Mouse (Mus musculus): Measurements from ENCODE around the gene Hcfc1r1. TPM values are rescaled to one million over a fixed set of nuclear protein-coding genes. Genes with fewer than 3 reads are reported as not detected.
A peak's percentile ranks its signal among the peaks of the same experiment; 100 is the strongest.

Hcfc1r1 gene
- polyA plus RNA-seq (2015; fragmentation: Nextera tagmentation; extraction: Ambion mirVana): 108 and 109 TPM in 2 replicates

DNA sequence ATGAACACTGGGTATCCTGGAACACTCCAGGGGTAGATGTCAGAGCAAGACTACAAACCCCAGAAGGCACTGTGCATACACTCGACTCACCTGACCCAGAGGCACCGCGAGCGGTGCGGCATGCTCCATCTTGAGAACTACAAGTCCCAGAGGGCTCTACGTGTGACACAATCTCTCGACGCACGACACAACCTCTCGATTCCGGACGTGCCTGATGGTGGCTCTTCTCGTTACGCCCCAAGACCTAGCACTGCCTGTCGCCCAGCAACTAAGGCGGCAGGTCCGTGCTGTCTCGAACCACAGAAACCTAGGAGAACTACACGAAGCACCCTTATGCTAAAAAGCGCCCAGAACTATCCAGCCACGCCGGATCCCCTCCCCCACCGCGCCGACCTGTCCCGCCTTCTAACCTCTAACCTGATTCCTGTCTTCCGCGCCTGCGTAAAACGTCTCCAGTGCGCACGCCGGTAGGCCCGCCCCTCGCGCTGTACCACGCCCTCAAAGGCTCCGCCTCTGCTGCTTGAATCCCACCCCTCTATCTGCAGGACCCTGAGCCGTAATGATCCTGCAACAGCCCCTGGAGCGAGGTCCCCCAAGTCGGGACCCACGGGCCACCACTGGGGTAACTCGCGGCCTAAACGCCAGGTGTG lies at the start of gene Hcfc1r1, which contains the start of gene Thoc6:
Hcfc1r1 (plus strand) TSS at position 173 of the 650 bp plus-strand sequence.
Thoc6 (minus strand) TSS at position 459 of the 650 bp plus-strand sequence.
- peak within 1 kb of the TSS; percentile 90 for H3K27ac ChIP-seq
- peak within 1 kb of the TSS; percentile 58 for H3K4me3 ChIP-seq
- peak within 1 kb of the TSS; percentile 79 for H3K9ac ChIP-seq
- H3K9me3 ChIP-seq: no peaks in the 10 kb centered on the region
- peaks cover 48% of the 10 kb centered on the region for H3K4me1 ChIP-seq (replicated peaks)
- H3K27me3 ChIP-seq: peaks cover 40% of the 10 kb centered on the region
- under 1% methylated on average over 45 of the region's 45 CpGs for WGBS
- H3K36me3 ChIP-seq: peaks cover 22% of the 10 kb centered on the region
- H3K4me2 ChIP-seq: peak within 1 kb of the TSS; percentile 74
- peak; percentile 95 for ATAC-seq (ENCODE audit: low FRiP score)

DNA sequence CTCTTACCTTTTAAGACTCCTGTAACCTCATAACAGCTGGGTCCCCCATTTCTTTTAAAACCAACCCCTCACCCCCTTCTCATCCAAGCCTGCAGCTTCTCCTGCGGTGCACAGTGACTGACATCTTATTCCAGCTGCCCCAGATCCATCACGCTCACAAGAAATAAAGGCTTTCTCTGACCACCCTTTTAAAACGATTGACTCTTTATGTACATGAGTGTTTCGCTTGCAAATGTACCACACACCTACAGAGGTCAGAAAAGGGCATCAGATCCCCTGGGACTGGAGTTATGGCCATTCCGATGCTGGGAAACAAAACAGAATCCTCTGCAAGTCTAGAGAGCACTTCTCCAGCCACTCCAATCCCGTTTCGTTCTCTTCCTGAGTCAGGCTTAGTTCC lies 45.6 kb upstream of the Hcfc1r1 start:
- Histone ChIP-seq H3K36me3 (no peaks in the 10 kb centered on the region), H3K4me1 (replicated peaks) (no peaks in the 10 kb centered on the region), H3K27ac (no peak overlapping the region), H3K9me3 (no peaks in the 10 kb centered on the region), H3K9ac (no peak overlapping the region), H3K4me3 (no peak overlapping the region), H3K27me3 (no peaks in the 10 kb centered on the region), H3K4me2 (no peak overlapping the region)
- 34% methylated on average over 7 of the region's 7 CpGs for WGBS
- ATAC-seq (ENCODE audit: low FRiP score): no peak

DNA sequence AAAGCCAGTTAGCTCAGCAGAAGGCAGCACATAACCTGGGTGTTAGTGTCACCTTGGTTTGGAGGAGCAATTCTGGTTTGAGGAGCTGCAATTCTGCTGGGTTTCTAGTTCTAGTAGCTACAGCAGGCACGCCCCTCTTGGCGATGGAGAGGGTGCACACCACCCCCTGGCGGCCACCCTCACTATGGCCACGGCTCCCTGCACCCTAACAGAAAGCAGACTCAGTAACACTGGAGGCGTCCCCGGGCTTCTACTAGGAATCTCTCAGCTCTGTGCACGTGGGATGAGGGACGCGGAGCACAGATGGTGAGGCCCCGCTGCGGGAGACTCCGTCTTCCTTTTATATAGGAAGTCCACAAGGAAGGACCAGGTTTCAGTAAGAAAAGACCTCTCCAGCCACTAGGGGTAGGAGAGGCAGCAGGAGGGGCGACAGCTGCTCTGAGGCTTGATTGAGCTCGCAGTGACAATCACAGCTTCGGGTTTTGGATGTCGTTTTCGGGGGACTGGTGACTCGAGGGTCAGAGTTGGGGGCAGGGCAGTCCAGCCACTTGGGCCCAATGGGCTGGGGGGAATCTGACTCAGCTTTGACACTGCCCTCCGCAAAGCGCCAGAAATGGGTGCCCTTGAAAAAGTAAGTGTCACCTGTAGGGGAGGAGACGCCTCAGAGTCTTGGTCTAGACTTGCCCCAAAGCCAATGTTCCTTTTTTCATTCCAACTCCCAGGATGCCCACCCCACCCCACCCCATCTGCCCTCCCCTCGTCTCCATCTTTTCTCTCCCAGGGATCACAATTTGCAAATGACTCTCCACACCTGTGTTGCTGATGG lies 43.0 kb upstream of the Hcfc1r1 start:
- H3K9ac ChIP-seq: peak overlapping the region; percentile 46; the same call in 1 of the 2 replicates
- ATAC-seq (ENCODE audit: low FRiP score): peak; percentile 85
- H3K27me3 ChIP-seq: peaks cover 5% of the 10 kb centered on the region; the same call in 1 of the 2 replicates
- H3K4me1 ChIP-seq (replicated peaks): no peaks in the 10 kb centered on the region
- peak overlapping the region; percentile 46 for H3K4me2 ChIP-seq
- WGBS: 16% methylated on average over 22 of the region's 22 CpGs
- no peak overlapping the region for H3K27ac ChIP-seq
- H3K4me3 ChIP-seq: peak overlapping the region; percentile 15; the same call in 1 of the 2 replicates
- no peaks in the 10 kb centered on the region for H3K9me3 ChIP-seq
- H3K36me3 ChIP-seq: no peaks in the 10 kb centered on the region

DNA sequence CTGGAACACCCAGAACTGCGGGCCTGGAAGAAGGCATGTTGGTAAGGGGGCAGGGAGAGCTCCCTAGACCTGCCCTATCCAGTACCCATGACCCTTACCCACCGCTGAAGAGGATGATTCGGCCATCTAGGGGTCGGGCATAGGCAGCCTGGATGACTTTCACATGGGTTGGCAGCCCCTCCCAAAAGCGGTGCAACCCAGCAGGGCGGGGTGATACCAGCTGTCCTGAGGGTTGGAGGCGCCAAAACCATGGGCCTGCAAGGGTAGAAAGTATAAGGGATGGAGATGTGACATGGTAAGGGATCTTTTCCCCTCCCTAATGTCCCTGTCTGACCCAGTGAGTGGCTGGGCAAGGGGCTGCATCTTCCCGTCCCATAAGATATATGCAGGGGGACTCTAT lies 42.2 kb upstream of the Hcfc1r1 start:
- Histone ChIP-seq H3K36me3 (no peaks in the 10 kb centered on the region), H3K4me2 (no peak overlapping the region), H3K9ac (no peak overlapping the region), H3K27ac (no peak overlapping the region), H3K9me3 (no peaks in the 10 kb centered on the region), H3K4me1 (replicated peaks) (no peaks in the 10 kb centered on the region), H3K27me3 (peaks cover 5% of the 10 kb centered on the region; the same call in 1 of the 2 replicates), H3K4me3 (no peak overlapping the region)
- WGBS: 92% methylated on average over 8 of the region's 8 CpGs
- 0 out of 2 replicates have a peak, but pooled peaks have one; percentile 22 for ATAC-seq (ENCODE audit: low FRiP score)

DNA sequence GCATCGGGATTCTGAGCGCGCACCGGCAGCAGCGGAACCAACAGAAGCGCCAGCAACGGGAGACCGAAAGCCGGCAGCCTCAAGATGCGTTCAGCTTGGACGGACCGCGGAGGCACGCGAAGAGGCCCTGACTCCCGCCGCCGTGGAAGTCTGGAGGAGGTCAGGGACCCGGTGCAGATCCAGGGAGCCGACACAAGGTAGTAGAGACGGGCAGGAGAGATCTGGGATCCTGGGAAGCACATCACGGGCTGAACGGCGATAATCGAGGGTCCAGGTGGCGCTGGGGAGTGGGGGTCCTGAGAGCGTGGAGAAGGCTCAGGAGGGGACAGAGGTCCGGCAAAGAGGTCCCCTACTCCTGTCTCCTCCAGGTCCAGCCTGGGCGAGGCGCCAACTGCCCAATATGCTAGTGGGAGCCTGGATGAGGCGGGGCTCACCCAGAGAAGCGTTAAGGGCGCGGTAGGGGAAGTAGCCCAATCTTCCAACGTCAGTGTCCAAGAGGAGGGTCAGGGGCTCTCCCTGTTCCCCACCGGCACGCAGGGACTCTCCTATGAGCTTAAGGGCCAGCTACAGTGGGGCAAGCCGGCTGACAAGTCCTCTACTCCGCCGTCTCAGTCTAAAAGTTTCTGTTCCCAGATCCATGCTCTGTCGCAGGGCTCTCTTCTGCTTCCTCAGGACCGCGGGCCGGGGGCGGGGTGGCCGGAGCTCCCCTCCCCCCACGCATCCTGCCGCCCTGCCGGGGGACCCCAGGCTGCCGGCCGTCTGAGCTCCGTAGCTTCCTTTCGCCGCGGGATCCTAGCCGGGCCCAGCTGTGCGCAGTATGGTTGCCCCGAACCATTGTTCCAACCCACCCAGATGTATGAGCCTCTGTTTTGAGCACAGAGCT lies 28.5 kb upstream of the Hcfc1r1 start, which contains the start of gene Mmp25:
Mmp25 (minus strand) TSS at position 665 of the 883 bp plus-strand sequence.
- 0 out of 2 replicates have a peak, but pooled peaks have one; percentile 46 for ATAC-seq (ENCODE audit: low FRiP score)
- peaks cover 56% of the 10 kb centered on the region for H3K27me3 ChIP-seq
- peak within 1 kb of the TSS; percentile 67 for H3K4me2 ChIP-seq
- H3K27ac ChIP-seq: no peak within 1 kb of the TSS
- peaks cover 11% of the 10 kb centered on the region for H3K4me1 ChIP-seq (replicated peaks)
- peak within 1 kb of the TSS; percentile 42 for H3K4me3 ChIP-seq
- H3K36me3 ChIP-seq: no peaks in the 10 kb centered on the region
- H3K9ac ChIP-seq: peak within 1 kb of the TSS; percentile 64
- H3K9me3 ChIP-seq: no peaks in the 10 kb centered on the region
- WGBS: under 1% methylated on average over 52 of the region's 58 CpGs

DNA sequence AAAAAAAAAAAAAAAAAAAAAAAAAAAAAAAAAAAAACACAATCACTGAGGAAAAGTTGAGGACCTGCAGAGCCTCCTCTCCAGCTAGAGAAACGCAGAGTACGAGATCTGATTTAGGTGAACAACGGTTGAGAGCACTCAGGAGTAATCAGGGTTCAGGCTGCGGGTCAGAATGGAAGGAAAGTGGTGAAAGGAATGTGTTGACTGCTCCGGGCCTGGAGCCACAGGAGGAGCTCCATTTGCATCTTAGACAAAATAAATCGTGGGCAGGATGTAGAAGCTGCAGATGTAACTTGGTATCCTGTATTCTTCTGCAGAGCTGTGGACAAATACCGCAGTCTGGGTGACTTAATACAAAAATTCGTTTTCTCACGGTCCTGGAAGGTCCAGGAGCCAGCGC lies 27.5 kb upstream of the Hcfc1r1 start:
- Histone ChIP-seq H3K4me1 (replicated peaks) (peaks cover 11% of the 10 kb centered on the region), H3K27ac (no peak overlapping the region), H3K9me3 (no peaks in the 10 kb centered on the region), H3K9ac (no peak overlapping the region), H3K4me2 (no peak overlapping the region), H3K27me3 (peaks cover 56% of the 10 kb centered on the region), H3K4me3 (no peak overlapping the region), H3K36me3 (no peaks in the 10 kb centered on the region)
- 31% methylated on average over 10 of the region's 10 CpGs for WGBS
- no peak for ATAC-seq (ENCODE audit: low FRiP score)

DNA sequence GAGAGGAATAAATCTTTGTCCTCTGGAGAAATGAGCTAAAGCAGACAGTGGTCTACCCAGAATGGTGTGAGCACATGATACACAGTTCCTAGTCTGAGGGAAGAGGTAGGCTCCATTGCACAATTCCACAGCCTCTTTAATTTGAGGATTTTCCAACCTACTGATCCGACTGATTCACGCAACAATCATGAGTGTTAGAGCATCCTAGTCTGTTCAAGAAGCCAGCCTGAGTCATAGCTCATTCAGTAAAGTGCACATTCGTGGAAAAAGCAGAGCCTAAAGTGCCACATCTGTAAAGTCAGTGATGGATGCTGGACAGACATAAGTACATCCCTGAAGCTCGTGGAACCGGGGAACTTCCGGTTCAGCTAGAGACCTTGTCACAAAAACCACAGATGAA lies 22.0 kb upstream of the Hcfc1r1 start:
- Histone ChIP-seq H3K4me2 (no peak overlapping the region), H3K4me1 (replicated peaks) (no peaks in the 10 kb centered on the region), H3K9me3 (no peaks in the 10 kb centered on the region), H3K27me3 (peaks cover 18% of the 10 kb centered on the region), H3K4me3 (no peak overlapping the region), H3K36me3 (no peaks in the 10 kb centered on the region), H3K27ac (no peak overlapping the region), H3K9ac (no peak overlapping the region)
- WGBS: 89% methylated on average over 6 of the region's 6 CpGs
- no peak for ATAC-seq (ENCODE audit: low FRiP score)

DNA sequence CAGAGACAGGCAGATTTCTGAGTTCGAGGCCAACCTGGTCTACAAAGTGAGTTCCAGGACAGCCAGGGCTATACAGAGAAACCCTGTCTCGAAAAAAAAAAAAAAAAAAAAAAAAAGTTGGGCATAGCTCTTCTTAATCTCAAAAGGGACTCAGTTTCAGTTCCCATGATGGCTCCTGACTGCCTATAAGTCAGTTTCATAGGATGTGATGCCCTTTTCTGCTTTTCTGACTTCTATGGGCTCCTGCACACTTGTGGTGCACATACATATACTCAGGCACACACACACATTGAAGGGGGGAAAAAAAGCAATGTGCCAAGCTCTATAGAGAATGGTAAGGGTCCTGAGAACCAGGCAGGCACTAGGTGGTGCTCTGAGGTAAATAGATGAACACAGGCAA lies 20.1 kb upstream of the Hcfc1r1 start:
- WGBS: 85% methylated on average over 2 of the region's 2 CpGs
- no peaks in the 10 kb centered on the region for H3K36me3 ChIP-seq
- peaks cover 15% of the 10 kb centered on the region; the same call in 1 of the 2 replicates for H3K27me3 ChIP-seq
- H3K4me3 ChIP-seq: no peak overlapping the region
- H3K4me1 ChIP-seq (replicated peaks): no peaks in the 10 kb centered on the region
- H3K9ac ChIP-seq: no peak overlapping the region
- no peak for ATAC-seq (ENCODE audit: low FRiP score)
- H3K9me3 ChIP-seq: no peaks in the 10 kb centered on the region
- H3K27ac ChIP-seq: no peak overlapping the region
- H3K4me2 ChIP-seq: no peak overlapping the region

DNA sequence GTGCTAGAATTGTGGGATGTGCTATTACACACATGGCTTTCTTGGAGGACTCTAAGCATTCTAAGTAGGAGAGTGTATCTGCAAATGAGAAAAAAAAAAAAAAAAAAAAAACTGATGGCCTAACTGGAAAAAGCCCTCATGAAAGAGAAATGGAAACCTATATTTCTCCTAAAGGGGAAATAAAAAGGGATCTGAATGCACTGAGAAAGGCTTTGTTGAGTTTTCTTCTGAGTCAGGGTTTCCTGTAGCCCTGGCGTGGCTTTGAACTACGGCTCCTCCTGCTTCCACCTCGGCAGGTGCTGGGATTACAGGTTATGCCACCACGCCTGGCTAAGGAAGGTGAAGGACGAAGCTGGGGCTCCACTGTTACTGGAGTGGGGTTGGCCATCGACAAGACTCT lies 19.4 kb upstream of the Hcfc1r1 start:
- Histone ChIP-seq H3K4me1 (replicated peaks) (no peaks in the 10 kb centered on the region), H3K4me2 (no peak overlapping the region), H3K9me3 (no peaks in the 10 kb centered on the region), H3K36me3 (no peaks in the 10 kb centered on the region), H3K27ac (no peak overlapping the region), H3K9ac (no peak overlapping the region), H3K27me3 (peaks cover 18% of the 10 kb centered on the region), H3K4me3 (no peak overlapping the region)
- 69% methylated on average over 6 of the region's 6 CpGs for WGBS
- ATAC-seq (ENCODE audit: low FRiP score): no peak

DNA sequence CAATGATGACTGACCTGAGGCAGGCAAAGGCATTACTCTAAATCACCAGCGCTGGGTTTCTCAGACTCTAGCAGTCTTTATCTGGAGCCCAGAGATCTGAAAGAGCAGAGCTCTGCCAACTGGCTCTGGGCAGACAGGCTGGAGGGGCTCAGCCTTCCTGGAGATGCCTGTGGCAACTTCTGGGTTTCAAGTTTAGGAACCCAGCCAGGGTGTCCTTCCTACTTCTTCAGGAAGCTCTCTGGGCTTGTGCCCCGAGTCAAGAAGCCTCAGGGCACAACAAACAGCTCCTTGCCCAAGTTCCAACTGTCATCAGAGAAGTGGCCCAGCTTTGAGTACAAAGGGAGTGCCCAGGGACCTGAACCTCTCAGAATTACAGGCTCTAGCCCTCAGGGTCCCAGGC lies 19.0 kb upstream of the Hcfc1r1 start:
- no peak for ATAC-seq (ENCODE audit: low FRiP score)
- H3K9ac ChIP-seq: no peak overlapping the region
- H3K4me3 ChIP-seq: no peak overlapping the region
- peaks cover 22% of the 10 kb centered on the region for H3K27me3 ChIP-seq
- no peaks in the 10 kb centered on the region for H3K9me3 ChIP-seq
- H3K36me3 ChIP-seq: no peaks in the 10 kb centered on the region
- H3K27ac ChIP-seq: no peak overlapping the region
- WGBS: 72% methylated on average over 2 of the region's 2 CpGs
- no peak overlapping the region for H3K4me2 ChIP-seq
- no peaks in the 10 kb centered on the region for H3K4me1 ChIP-seq (replicated peaks)

DNA sequence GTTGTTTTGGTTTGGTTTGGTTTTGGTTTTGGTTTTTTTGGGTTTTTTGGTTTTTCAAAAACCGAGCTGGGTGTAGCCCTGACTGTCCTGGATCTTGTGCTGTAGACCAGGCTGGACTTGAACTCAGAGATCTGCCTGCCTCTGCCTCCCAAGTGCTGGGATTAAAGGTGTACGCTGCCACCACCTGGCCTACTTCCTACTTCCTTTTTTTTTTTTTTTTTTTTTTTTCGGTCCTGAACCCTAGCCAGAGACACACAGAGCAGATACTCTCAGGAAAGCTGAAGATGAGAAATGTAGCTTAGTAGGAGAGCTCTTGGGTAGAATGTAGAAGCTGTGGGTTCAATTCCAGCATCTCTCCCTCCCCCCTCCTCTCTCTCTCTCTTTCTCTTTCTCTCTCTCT lies 14.9 kb upstream of the Hcfc1r1 start:
- peaks cover 8% of the 10 kb centered on the region; the same call in 1 of the 2 replicates for H3K4me1 ChIP-seq (replicated peaks)
- H3K4me3 ChIP-seq: no peak overlapping the region
- H3K9ac ChIP-seq: no peak overlapping the region
- H3K36me3 ChIP-seq: no peaks in the 10 kb centered on the region
- no peak overlapping the region for H3K4me2 ChIP-seq
- 84% methylated on average over 3 of the region's 3 CpGs for WGBS
- peaks cover 62% of the 10 kb centered on the region for H3K27me3 ChIP-seq
- no peaks in the 10 kb centered on the region for H3K9me3 ChIP-seq
- no peak for ATAC-seq (ENCODE audit: low FRiP score)
- H3K27ac ChIP-seq: no peak overlapping the region

Measured in hindbrain, embryonic 13.5 days (tissue).